10 mouse cellular contexts compared by ENCODE assay signal in genomic region chr1:57266695-57267094, GRCm38 (mm10).
DNase-seq lines count a peak whose midpoint lies in the region; ATAC-seq and TF ChIP-seq lines count a peak whose summit lies in the region.
"Had no signal": no experiment of that assay in that cellular context is flagged by ENCODE, and none has a peak within 500 bp of the region (broad histone marks: within the 10 kb centered on the region; RNA-seq: fewer than 3 reads in every experiment).

No protein-coding gene starts in this region.

- WGBS in lung, postnatal 0 days: 32% methylated on average over 4 of the region's 4 CpGs
- 37% methylated on average over 4 of the region's 4 CpGs for WGBS in lung, adult 2 months
- WGBS in kidney, embryonic 16.5 days: 46% methylated on average over 4 of the region's 4 CpGs
- 37% methylated on average over 4 of the region's 4 CpGs for WGBS in stomach, postnatal 0 days

- TF ChIP-seq EP300 in lung, postnatal 0 days (IDR thresholded peaks at IDR 0.05): no peak
- no peak for TF ChIP-seq EP300 in stomach, postnatal 0 days (optimal IDR thresholded peaks at IDR 0.05)

- no peaks in the 10 kb centered on the region for H3K36me3 ChIP-seq in lung, postnatal 0 days (ENCODE audit: insufficient read depth, low read length)
- H3K36me3 ChIP-seq in kidney, embryonic 16.5 days (ENCODE audit: insufficient read depth, low read length): no peaks in the 10 kb centered on the region
- H3K36me3 ChIP-seq in stomach, postnatal 0 days (ENCODE audit: control insufficient read depth, insufficient read depth, low read length): no peaks in the 10 kb centered on the region
- H3K36me3 ChIP-seq: embryonic facial prominence, embryonic 12.5 days; heart, embryonic 12.5 days had no signal

- H3K4me2 ChIP-seq in lung, postnatal 0 days (replicated peaks; ENCODE audit: low read depth, low read length): no peak overlapping the region
- no peak overlapping the region for H3K4me2 ChIP-seq in kidney, embryonic 16.5 days (replicated peaks; ENCODE audit: low read depth, low read length)
- H3K4me2 ChIP-seq in stomach, postnatal 0 days (replicated peaks; ENCODE audit: low read depth): no peak overlapping the region
- H3K4me2 ChIP-seq: embryonic facial prominence, embryonic 12.5 days; heart, embryonic 12.5 days had no signal

- H3K4me3 ChIP-seq in lung, postnatal 0 days (ENCODE audit: low read depth, low read length): no peak overlapping the region
- no peak overlapping the region for H3K4me3 ChIP-seq in lung, adult 2 months (replicated peaks; ENCODE audit: extremely low read depth, low read depth, low read length)
- H3K4me3 ChIP-seq in kidney, embryonic 16.5 days (ENCODE audit: low read length): no peak overlapping the region
- no peak overlapping the region for H3K4me3 ChIP-seq in stomach, postnatal 0 days (ENCODE audit: low read depth, low read length)
- H3K4me3 ChIP-seq: embryonic facial prominence, embryonic 12.5 days; heart, embryonic 12.5 days had no signal

- no peaks in the 10 kb centered on the region for H3K27me3 ChIP-seq in lung, postnatal 0 days (replicated peaks; ENCODE audit: insufficient read depth, low read length)
- no peaks in the 10 kb centered on the region for H3K27me3 ChIP-seq in kidney, embryonic 16.5 days (ENCODE audit: insufficient read depth, low read length)
- H3K27me3 ChIP-seq in stomach, postnatal 0 days (ENCODE audit: control insufficient read depth, insufficient read depth, low read length): no peaks in the 10 kb centered on the region
- H3K27me3 ChIP-seq: embryonic facial prominence, embryonic 12.5 days had no signal

- DNase-seq in adrenal gland, postnatal 10 days: peak; percentile 37
- DNase-seq in adrenal gland, adult 8-10 months: no peak
- peak; percentile 15 for DNase-seq in lung, postnatal 0 days (ENCODE audit: low spot score)
- DNase-seq in lung, adult 2 months: no peak
- DNase-seq in stomach, postnatal 0 days (ENCODE audit: low spot score): peak; percentile 18
- no peak for DNase-seq in urinary bladder, postnatal 4 days (ENCODE audit: low spot score in 2 of 2)

- TF ChIP-seq POLR2A in lung, adult 2 months (IDR thresholded peaks at IDR 0.05; ENCODE audit: borderline replicate concordance, extremely low read depth, low read depth, low read length): no peak

- H3K9ac ChIP-seq in lung, postnatal 0 days (replicated peaks; ENCODE audit: low read depth): no peak overlapping the region
- H3K9ac ChIP-seq in kidney, embryonic 16.5 days (replicated peaks; ENCODE audit: low read length): no peak overlapping the region
- no peak overlapping the region for H3K9ac ChIP-seq in stomach, postnatal 0 days (ENCODE audit: low read length)
- H3K9ac ChIP-seq: embryonic facial prominence, embryonic 12.5 days; heart, embryonic 12.5 days had no signal

- no peak overlapping the region for H3K27ac ChIP-seq in lung, postnatal 0 days (ENCODE audit: low read length)
- H3K27ac ChIP-seq in kidney, embryonic 16.5 days (ENCODE audit: low read length): no peak overlapping the region
- no peak overlapping the region for H3K27ac ChIP-seq in stomach, postnatal 0 days (replicated peaks)

- no peak for TF ChIP-seq CTCF in lung, postnatal 0 days (IDR thresholded peaks at IDR 0.05)
- no peak for TF ChIP-seq CTCF in lung, adult 2 months (IDR thresholded peaks at IDR 0.05; ENCODE audit: insufficient read depth, low read length)
- no peak for TF ChIP-seq CTCF in stomach, postnatal 0 days (IDR thresholded peaks at IDR 0.05; ENCODE audit: low read depth)

- H3K4me1 ChIP-seq in lung, postnatal 0 days (ENCODE audit: insufficient read depth, low read depth, low read length): no peaks in the 10 kb centered on the region
- no peaks in the 10 kb centered on the region for H3K4me1 ChIP-seq in lung, adult 2 months (ENCODE audit: control insufficient read depth, insufficient read depth, low read length)
- H3K4me1 ChIP-seq in kidney, embryonic 16.5 days (ENCODE audit: insufficient read depth, low read length): no peaks in the 10 kb centered on the region
- H3K4me1 ChIP-seq in stomach, postnatal 0 days (replicated peaks; ENCODE audit: control insufficient read depth, insufficient read depth): no peaks in the 10 kb centered on the region

- no peak for ATAC-seq in lung, postnatal 0 days
- peak; percentile 49; the same call in 1 of the 2 replicates for ATAC-seq in kidney, embryonic 16.5 days (ENCODE audit: low FRiP score, low TSS enrichment)
- 0 out of 2 replicates have a peak, but pooled peaks have one; percentile 57 for ATAC-seq in stomach, postnatal 0 days (ENCODE audit: low FRiP score, low TSS enrichment)
- no peak for ATAC-seq in CD4-positive, CD25-positive, alpha-beta regulatory T cell, adult 4 months

- no peaks in the 10 kb centered on the region for H3K9me3 ChIP-seq in lung, postnatal 0 days (ENCODE audit: low read length)
- no peaks in the 10 kb centered on the region for H3K9me3 ChIP-seq in kidney, embryonic 16.5 days (ENCODE audit: low read length)
- H3K9me3 ChIP-seq in stomach, postnatal 0 days (ENCODE audit: control insufficient read depth, low read length): no peaks in the 10 kb centered on the region
- H3K9me3 ChIP-seq: embryonic facial prominence, embryonic 12.5 days; heart, embryonic 12.5 days had no signal

Comparison
In these comparisons a context has a peak if more than half of its experiments do, and no peak if none do; other contexts are left out.
1. DNase-seq: peak in adrenal gland, postnatal 10 days (single experiment), lung, postnatal 0 days (single experiment) and stomach, postnatal 0 days (single experiment); none in adrenal gland, adult 8-10 months (single experiment), lung, adult 2 months (single experiment) and urinary bladder, postnatal 4 days (0 of 2).
2. ATAC-seq: peak in kidney, embryonic 16.5 days (single experiment) and stomach, postnatal 0 days (single experiment); none in lung, postnatal 0 days (single experiment) and CD4-positive, CD25-positive, alpha-beta regulatory T cell, adult 4 months (single experiment).